Mouse (Mus musculus): Measurements from ENCODE around the gene Hist1h3d. TPM values are rescaled to one million over a fixed set of nuclear protein-coding genes. Genes with fewer than 3 reads are reported as not detected.
"Not testable (repeated sequence)": the region's sequence is repeated elsewhere in the genome, so short reads cannot be mapped to it uniquely, and the experiment has no call there.

Gene Hist1h3d
- polyA plus RNA-seq, 1 experiment from 2014 or later: 4.2 TPM

- peak overlapping the region; percentile 92 for H3K27ac ChIP-seq (replicated peaks)
- peak overlapping the region; percentile 84 for H3K9ac ChIP-seq (ENCODE audit: low read length)
- WGBS: under 1% methylated on average over 18 of the region's 18 CpGs
- no peaks in the 10 kb centered on the region for H3K27me3 ChIP-seq (ENCODE audit: control insufficient read depth, insufficient read depth, low read length)
- peak; percentile 82 for ATAC-seq (ENCODE audit: low FRiP score, low TSS enrichment)
- H3K36me3 ChIP-seq (ENCODE audit: control insufficient read depth, insufficient read depth, low read length): no peaks in the 10 kb centered on the region
- DNase-seq (ENCODE audit: low spot score): peak; percentile 78
- H3K9me3 ChIP-seq (ENCODE audit: control insufficient read depth, low read length): no peaks in the 10 kb centered on the region
- peak overlapping the region; percentile 67 for H3K4me2 ChIP-seq (replicated peaks; ENCODE audit: low read depth)
- no peaks in the 10 kb centered on the region for H3K4me1 ChIP-seq (replicated peaks; ENCODE audit: control insufficient read depth, insufficient read depth)
- TF ChIP-seq CTCF (IDR thresholded peaks at IDR 0.05; ENCODE audit: low read depth) (no peak), EP300 (optimal IDR thresholded peaks at IDR 0.05) (no peak)
- peak overlapping the region; percentile 59 for H3K4me3 ChIP-seq (ENCODE audit: low read depth, low read length)
These were observed 46.1 kb downstream of the Hist1h3d start for GRCm38 (mm10) chr13:23621532-23622174.

- not testable (repeated sequence) for H3K36me3 ChIP-seq (ENCODE audit: control insufficient read depth, insufficient read depth, low read length); H3K9me3 ChIP-seq (ENCODE audit: control insufficient read depth, low read length); H3K27me3 ChIP-seq (ENCODE audit: control insufficient read depth, insufficient read depth, low read length); H3K4me1 ChIP-seq (replicated peaks; ENCODE audit: control insufficient read depth, insufficient read depth)
- Histone ChIP-seq H3K27ac (replicated peaks) (peak within 1 kb of the TSS; percentile 92), H3K4me3 (ENCODE audit: low read depth, low read length) (peak within 1 kb of the TSS; percentile 59), H3K9ac (ENCODE audit: low read length) (peak within 1 kb of the TSS; percentile 84), H3K4me2 (replicated peaks; ENCODE audit: low read depth) (peak within 1 kb of the TSS; percentile 67)
- peak; percentile 54 for TF ChIP-seq EP300 (optimal IDR thresholded peaks at IDR 0.05)
- under 1% methylated on average over 47 of the region's 53 CpGs for WGBS
- peak; percentile 93 for ATAC-seq (ENCODE audit: low FRiP score, low TSS enrichment)
- peak; percentile 93 for DNase-seq (ENCODE audit: low spot score)
These were observed 46.7 kb downstream of the Hist1h3d start, which contains the start of gene Hist1h1e for GRCm38 (mm10) chr13:23622175-23622671. Hist1h1e (minus strand) TSS chr13:23622558.

GRCm38 (mm10) chr13:23622861-23623450 is 47.4 kb downstream of the Hist1h3d start:
- Histone ChIP-seq H3K4me2 (replicated peaks; ENCODE audit: low read depth) (peak overlapping the region; percentile 67), H3K9ac (ENCODE audit: low read length) (peak overlapping the region; percentile 84), H3K4me3 (ENCODE audit: low read depth, low read length) (peak overlapping the region; percentile 59), H3K9me3 (ENCODE audit: control insufficient read depth, low read length) (no peaks in the 10 kb centered on the region), H3K36me3 (ENCODE audit: control insufficient read depth, insufficient read depth, low read length) (no peaks in the 10 kb centered on the region), H3K4me1 (replicated peaks; ENCODE audit: control insufficient read depth, insufficient read depth) (no peaks in the 10 kb centered on the region), H3K27ac (replicated peaks) (peak overlapping the region; percentile 92), H3K27me3 (ENCODE audit: control insufficient read depth, insufficient read depth, low read length) (no peaks in the 10 kb centered on the region)
- DNase-seq (ENCODE audit: low spot score): no peak
- 23% methylated on average over 7 of the region's 7 CpGs for WGBS
- no peak for TF ChIP-seq EP300 (optimal IDR thresholded peaks at IDR 0.05)
- TF ChIP-seq CTCF (IDR thresholded peaks at IDR 0.05; ENCODE audit: low read depth): no peak
- ATAC-seq (ENCODE audit: low FRiP score, low TSS enrichment): no peak

Small RNA genes within 50 kb of the gene (microRNA-seq; reads per million reads assigned to microRNA genes)
- gene Gm44297: not detected
- not detected for gene Gm44359
- gene Gm44394: not detected

Other genes starting within 250 kb of the Hist1h3d start
- 18.1 and 18.9 TPM in 2 replicates for gene Zfp322a, start 206.6 kb upstream of the Hist1h3d start, polyA plus RNA-seq (2015; fragmentation: Nextera tagmentation; extraction: Ambion mirVana)
- gene Abt1, start 151.9 kb upstream of the Hist1h3d start, polyA plus RNA-seq (2015; fragmentation: Nextera tagmentation; extraction: Ambion mirVana): 7.1 and 7.4 TPM in 2 replicates
- gene Btn1a1, start 109.9 kb upstream of the Hist1h3d start, polyA plus RNA-seq (2015; fragmentation: Nextera tagmentation; extraction: Ambion mirVana): 0.05 TPM in 1 of 2 replicates, not detected in the other
- 0.04 and 0.07 TPM in 2 replicates for gene Btn2a2, start 86.9 kb upstream of the Hist1h3d start, polyA plus RNA-seq (2015; fragmentation: Nextera tagmentation; extraction: Ambion mirVana)
- gene Hist1h4h, start 44.7 kb upstream of the Hist1h3d start, polyA plus RNA-seq (2015; fragmentation: Nextera tagmentation; extraction: Ambion mirVana): 13.7 and 18.3 TPM in 2 replicates
- 4.5 and 8.9 TPM in 2 replicates for gene Hist1h2af, start 41.9 kb upstream of the Hist1h3d start, polyA plus RNA-seq (2015; fragmentation: Nextera tagmentation; extraction: Ambion mirVana)
- gene Hist1h3g, start 40.3 kb upstream of the Hist1h3d start, polyA plus RNA-seq (2015; fragmentation: Nextera tagmentation; extraction: Ambion mirVana): 2.3 and 3.4 TPM in 2 replicates
- 0.30 and 0.62 TPM in 2 replicates for gene Hist1h2bh, start 32.4 kb upstream of the Hist1h3d start, polyA plus RNA-seq (2015; fragmentation: Nextera tagmentation; extraction: Ambion mirVana)
- 0.51 and 0.78 TPM in 2 replicates for gene Hist1h3f, start 31.7 kb upstream of the Hist1h3d start, polyA plus RNA-seq (2015; fragmentation: Nextera tagmentation; extraction: Ambion mirVana)
- gene Hist1h4f, start 24.1 kb upstream of the Hist1h3d start, polyA plus RNA-seq (2015; fragmentation: Nextera tagmentation; extraction: Ambion mirVana): 0.38 TPM in 1 of 2 replicates, not detected in the other
- gene Hist1h1d, start 22.5 kb upstream of the Hist1h3d start, polyA plus RNA-seq (2015; fragmentation: Nextera tagmentation; extraction: Ambion mirVana): 0.22 and 0.34 TPM in 2 replicates
- gene Hist1h3e, start 13.4 kb upstream of the Hist1h3d start, polyA plus RNA-seq (2015; fragmentation: Nextera tagmentation; extraction: Ambion mirVana): 1.6 and 3.3 TPM in 2 replicates
- gene Hist1h2ae, start 4.5 kb upstream of the Hist1h3d start, polyA plus RNA-seq (2015; fragmentation: Nextera tagmentation; extraction: Ambion mirVana): 15.3 and 29.5 TPM in 2 replicates
- 4.9 and 10.5 TPM in 2 replicates for gene Hist1h2bg, start 4.4 kb upstream of the Hist1h3d start, polyA plus RNA-seq (2015; fragmentation: Nextera tagmentation; extraction: Ambion mirVana)
- gene Hist1h2bf, start 1.6 kb upstream of the Hist1h3d start, polyA plus RNA-seq (2015; fragmentation: Nextera tagmentation; extraction: Ambion mirVana): 1.1 and 3.2 TPM in 2 replicates
- 0.67 and 0.79 TPM in 2 replicates for gene Hist1h2ad, start 1.4 kb upstream of the Hist1h3d start, polyA plus RNA-seq (2015; fragmentation: Nextera tagmentation; extraction: Ambion mirVana)
- 32.0 and 48.7 TPM in 2 replicates for gene Hist1h4d, start 5.8 kb downstream of the Hist1h3d start, polyA plus RNA-seq (2015; fragmentation: Nextera tagmentation; extraction: Ambion mirVana)
- 0.64 and 0.73 TPM in 2 replicates for gene Hist1h2be, start 45.4 kb downstream of the Hist1h3d start, polyA plus RNA-seq (2015; fragmentation: Nextera tagmentation; extraction: Ambion mirVana)
- gene Hist1h1e, start 46.8 kb downstream of the Hist1h3d start, polyA plus RNA-seq (2015; fragmentation: Nextera tagmentation; extraction: Ambion mirVana): 5.9 and 9.1 TPM in 2 replicates
- 0.57 and 0.74 TPM in 2 replicates for gene Hist1h2ac, start 108.2 kb downstream of the Hist1h3d start, polyA plus RNA-seq (2015; fragmentation: Nextera tagmentation; extraction: Ambion mirVana)
- gene Hist1h2bc, start 108.4 kb downstream of the Hist1h3d start, polyA plus RNA-seq (2015; fragmentation: Nextera tagmentation; extraction: Ambion mirVana): 105 and 115 TPM in 2 replicates
- not detected in 2 replicates for gene Hist1h1t, start 120.1 kb downstream of the Hist1h3d start, polyA plus RNA-seq (2015; fragmentation: Nextera tagmentation; extraction: Ambion mirVana)
- gene Hist1h4c, start 122.7 kb downstream of the Hist1h3d start, polyA plus RNA-seq (2015; fragmentation: Nextera tagmentation; extraction: Ambion mirVana): 2.1 and 3.2 TPM in 2 replicates
- 11.2 and 12.9 TPM in 2 replicates for gene Hfe, start 135.1 kb downstream of the Hist1h3d start, polyA plus RNA-seq (2015; fragmentation: Nextera tagmentation; extraction: Ambion mirVana)
- 96.1 and 104 TPM in 2 replicates for gene Hist1h1c, start 163.0 kb downstream of the Hist1h3d start, polyA plus RNA-seq (2015; fragmentation: Nextera tagmentation; extraction: Ambion mirVana)
- 1.2 and 1.8 TPM in 2 replicates for gene Hist1h3c, start 169.8 kb downstream of the Hist1h3d start, polyA plus RNA-seq (2015; fragmentation: Nextera tagmentation; extraction: Ambion mirVana)
- gene Hist1h2bb, start 171.0 kb downstream of the Hist1h3d start, polyA plus RNA-seq (2015; fragmentation: Nextera tagmentation; extraction: Ambion mirVana): 0.40 and 0.91 TPM in 2 replicates
- 7.3 and 15.7 TPM in 2 replicates for gene Hist1h2ab, start 175.4 kb downstream of the Hist1h3d start, polyA plus RNA-seq (2015; fragmentation: Nextera tagmentation; extraction: Ambion mirVana)
- gene Hist1h3b, start 176.5 kb downstream of the Hist1h3d start, polyA plus RNA-seq (2015; fragmentation: Nextera tagmentation; extraction: Ambion mirVana): 3.9 and 6.7 TPM in 2 replicates
- gene Hist1h4b, start 181.2 kb downstream of the Hist1h3d start, polyA plus RNA-seq (2015; fragmentation: Nextera tagmentation; extraction: Ambion mirVana): 0.46 and 2.0 TPM in 2 replicates
- 0.34 and 0.80 TPM in 2 replicates for gene Hist1h4a, start 185.5 kb downstream of the Hist1h3d start, polyA plus RNA-seq (2015; fragmentation: Nextera tagmentation; extraction: Ambion mirVana)
- 1.9 and 3.7 TPM in 2 replicates for gene Hist1h3a, start 186.6 kb downstream of the Hist1h3d start, polyA plus RNA-seq (2015; fragmentation: Nextera tagmentation; extraction: Ambion mirVana)
- gene Hist1h1a, start 187.9 kb downstream of the Hist1h3d start, polyA plus RNA-seq (2015; fragmentation: Nextera tagmentation; extraction: Ambion mirVana): 0.64 and 1.4 TPM in 2 replicates
- gene Trim38, start 194.2 kb downstream of the Hist1h3d start, polyA plus RNA-seq (2015; fragmentation: Nextera tagmentation; extraction: Ambion mirVana): 0.18 and 0.29 TPM in 2 replicates
- gene Slc17a2, start 231.2 kb downstream of the Hist1h3d start, polyA plus RNA-seq (2015; fragmentation: Nextera tagmentation; extraction: Ambion mirVana): 0.59 and 0.61 TPM in 2 replicates

Measured in stomach, postnatal 0 days (tissue).